Mouse (Mus musculus) liver, postnatal 0 days (tissue): ENCODE measurements around the gene Golm1.
"Not testable (repeated sequence)": the region's sequence is repeated elsewhere in the genome, so short reads cannot be mapped to it uniquely, and the experiment has no call there.

Source experiments
- CTCF ChIP-seq: sonication (generic); IDR thresholded peaks from 2 replicates; pipeline ENCODE4 v1.5.1; 2016; ENCODE audit warnings: antibody characterized with exemption, low read depth
- EP300 ChIP-seq: IDR thresholded peaks from 2 replicates; pipeline ENCODE4 v1.6.1; 2016; ENCODE audit warnings: antibody characterized with exemption, low read depth, mild to moderate bottlenecking

DNA sequence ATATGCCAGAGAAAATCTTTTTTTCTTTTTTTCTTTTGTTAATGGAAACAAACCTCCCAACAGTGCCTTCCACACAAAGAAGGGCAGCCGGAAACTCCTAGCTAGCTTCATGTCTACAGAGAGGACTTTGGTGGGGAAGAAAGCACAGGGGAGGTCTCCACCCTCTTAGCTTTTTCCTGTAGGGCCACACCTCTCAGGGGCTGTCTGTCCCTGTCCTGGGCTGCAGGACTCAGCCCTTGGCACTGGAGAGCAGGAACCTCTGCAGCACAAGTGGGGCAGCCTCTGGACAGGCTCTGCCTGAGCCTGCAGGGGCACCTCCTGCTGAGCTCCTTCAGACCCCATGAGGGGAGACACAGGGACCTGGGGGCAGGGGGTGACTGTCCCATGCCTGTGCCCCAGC is 24.5 kb upstream of the Golm1 start:
- not testable (repeated sequence) for TF ChIP-seq CTCF, EP300
